Mouse (Mus musculus) forebrain, embryonic 14.5 days (tissue): ENCODE results near the gene Zfp280c. TPM values are rescaled to one million over a fixed set of nuclear protein-coding genes. Genes with fewer than 3 reads are reported as not detected.
A peak's percentile ranks its signal among the peaks of the same experiment; 100 is the strongest.

Source experiments
- ATAC-seq: fragments of 200-750 bp; cut with Nextera tagmentation; 2 replicates; pipeline ENCODE4 v1.8.0; 2017; ENCODE audit warnings: mild to moderate bottlenecking, moderate library complexity
- DNase-seq: peaks from one replicate; pipeline ENCODE4 v3.0.0-alpha.2; 2015; ENCODE audit warnings: low spot score
- H3K27ac ChIP-seq: fragments of 300-500 bp; sonication (generic); 2 replicates; pipeline ENCODE4 v1.5.1; 2014; ENCODE audit warnings: low read depth, mild to moderate bottlenecking, control low read depth, low read length, moderate library complexity
- H3K27me3 ChIP-seq: fragments of 300-500 bp; sonication (generic); replicated peaks from 2 replicates; pipeline ENCODE4 v1.6.1; 2014; ENCODE audit warnings: low read length, control low read depth, mixed read lengths; ENCODE audit not compliant: control insufficient read depth, insufficient read depth
- H3K36me3 ChIP-seq: fragments of 300-500 bp; sonication (generic); 2 replicates; pipeline ENCODE4 v1.6.1; 2014; ENCODE audit warnings: low read length, control low read depth; ENCODE audit not compliant: control insufficient read depth, insufficient read depth
- H3K4me1 ChIP-seq: fragments of 300-500 bp; sonication (generic); 2 replicates; pipeline ENCODE4 v1.6.1; 2014; ENCODE audit warnings: antibody characterized with exemption, low read length, control low read depth; ENCODE audit not compliant: control insufficient read depth, insufficient read depth
- H3K4me2 ChIP-seq: fragments of 300-500 bp; sonication (generic); 2 replicates; pipeline ENCODE4 v1.6.1; 2014; ENCODE audit warnings: mild to moderate bottlenecking, control low read depth, low read length
- H3K4me3 ChIP-seq: fragments of 300-500 bp; sonication (generic); 2 replicates; pipeline ENCODE4 v1.5.1; 2014; ENCODE audit warnings: low read depth, low read length, control low read depth
- H3K9ac ChIP-seq: fragments of 300-500 bp; sonication (generic); 2 replicates; pipeline ENCODE4 v1.6.1; 2014; ENCODE audit warnings: mild to moderate bottlenecking, low read length, control low read depth, moderate library complexity
- H3K9me3 ChIP-seq: fragments of 300-500 bp; sonication (generic); replicated peaks from 2 replicates; pipeline ENCODE4 v1.6.1; 2016; ENCODE audit warnings: low read length, control low read depth, mixed read lengths; ENCODE audit not compliant: control insufficient read depth
- WGBS: fragments of 180-500 bp; shearing (Covaris S2); extraction: QIAGEN DNeasy Blood & Tissue Kit; methylation state at CpG from one replicate; pipeline ENCODE4 v1.1.7; 2014; 5-methylcytosine and 5-hydroxymethylcytosine counted together
- microRNA-seq: library from miRNA; unstranded; fragments of <30 nt; microRNA quantifications from one replicate; pipeline ENCODE4, GENCODE M21; 2016
- polyA plus RNA-seq: library from polyadenylated mRNA; unstranded; fragments of >200 nt; fragmentation: Nextera tagmentation; extraction: Ambion mirVana; gene quantifications from 2 replicates; pipeline ENCODE4 v1.2.1, GENCODE M21; 2014

Gene Zfp280c
- polyA plus RNA-seq, 1 experiment from 2014 or later: 12.4 TPM

DNA sequence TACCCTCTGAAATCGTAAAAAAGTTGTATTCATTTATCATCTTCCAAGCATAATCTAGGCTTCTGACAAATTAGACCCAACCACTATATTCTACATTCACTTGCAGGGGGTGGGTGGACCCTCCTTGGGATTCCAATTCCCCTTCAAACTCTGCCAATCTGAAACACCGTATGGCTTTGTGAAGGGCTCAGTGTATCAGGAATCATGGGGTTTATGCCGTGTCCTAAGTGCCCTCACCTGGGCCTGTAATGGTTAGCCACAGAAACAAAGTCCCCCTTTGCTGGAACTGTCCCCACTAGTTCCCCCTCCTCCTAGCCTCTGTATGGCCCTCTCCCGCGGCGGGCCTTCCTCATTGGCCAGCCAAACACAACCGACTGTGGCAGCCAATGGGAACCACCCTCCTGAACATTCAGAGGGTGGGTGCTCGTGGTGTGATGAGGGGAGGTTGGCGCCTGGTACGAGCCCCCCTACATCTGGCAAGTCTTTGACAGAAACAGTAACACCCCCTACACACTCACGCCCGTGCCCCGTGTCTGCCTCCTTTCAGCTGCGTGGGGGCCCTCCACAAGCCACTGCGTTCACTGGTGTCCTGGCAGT lies 76.0 kb downstream of the Zfp280c start:
- Histone ChIP-seq H3K9ac (peak overlapping the region; percentile 78), H3K27ac (peak overlapping the region; percentile 95), H3K4me2 (peak overlapping the region; percentile 67), H3K9me3 (no peaks in the 10 kb centered on the region), H3K4me1 (peaks cover 2% of the 10 kb centered on the region; the same call in 1 of the 2 replicates), H3K27me3 (no peaks in the 10 kb centered on the region), H3K4me3 (peak overlapping the region; percentile 45), H3K36me3 (no peaks in the 10 kb centered on the region)
- WGBS: 30% methylated on average over 15 of the region's 15 CpGs
- DNase-seq (peak; percentile 89), ATAC-seq (peak; percentile 95)

DNA sequence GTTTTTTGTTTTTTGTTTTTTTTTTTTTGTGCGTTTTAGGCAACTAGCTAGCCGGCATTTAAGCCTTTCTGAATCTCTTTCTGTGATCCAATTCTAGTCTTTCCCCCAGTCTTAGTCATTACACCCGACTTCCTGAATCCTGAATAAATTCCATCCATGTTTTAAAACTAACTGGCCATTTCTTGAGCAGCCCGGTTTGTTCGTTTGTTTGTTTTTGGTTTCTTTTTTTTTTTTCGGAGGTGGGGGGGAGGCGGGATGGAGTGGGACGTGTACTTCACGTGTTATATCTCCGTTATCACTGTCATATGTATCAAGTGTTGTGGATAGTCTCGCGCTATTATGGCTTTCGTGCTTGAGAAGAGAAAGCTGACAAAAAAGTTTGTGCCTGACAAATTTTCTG lies 80.5 kb downstream of the Zfp280c start:
- DNase-seq: no peak
- WGBS: 28% methylated on average over 13 of the region's 13 CpGs

DNA sequence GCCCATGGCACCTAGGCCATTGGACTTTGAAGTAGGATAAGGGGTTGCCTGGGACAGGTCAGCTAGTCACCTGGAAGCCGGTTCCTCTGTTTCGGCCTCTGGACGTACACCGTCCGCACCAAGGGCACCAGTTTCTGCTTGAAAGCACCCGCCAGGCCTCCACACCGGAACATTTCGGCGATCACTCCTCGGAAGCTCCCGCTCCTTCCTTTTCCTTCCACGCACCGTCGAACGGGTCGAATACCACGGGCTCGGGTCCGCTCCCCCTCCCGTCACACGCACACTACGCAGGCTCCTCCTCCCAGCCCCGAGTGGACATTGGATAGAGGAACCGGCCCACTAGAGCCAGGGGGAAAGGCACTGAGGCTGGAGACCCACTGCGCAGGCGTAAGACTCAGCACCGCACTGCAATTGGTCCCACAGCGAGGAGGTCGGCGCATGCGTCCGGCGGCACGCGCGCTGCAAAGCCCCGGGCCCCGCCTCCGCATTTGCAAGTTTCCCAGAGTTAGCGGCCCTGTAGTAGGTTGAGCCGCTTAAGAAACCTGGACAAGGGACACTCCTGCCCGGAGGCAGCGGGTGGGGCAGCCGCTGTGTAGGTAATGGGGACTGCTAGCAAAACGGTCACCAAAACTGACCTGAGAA lies 81.0 kb downstream of the Zfp280c start, which contains the start of gene Aifm1:
Aifm1 (minus strand) TSS at position 398 of the 642 bp plus-strand sequence.
- H3K4me3 ChIP-seq: peak within 1 kb of the TSS; percentile 44
- peak; percentile 97 for ATAC-seq
- H3K4me2 ChIP-seq: peak within 1 kb of the TSS; percentile 60
- H3K9ac ChIP-seq: peak within 1 kb of the TSS; percentile 68
- DNase-seq: peak; percentile 94
- no peaks in the 10 kb centered on the region for H3K4me1 ChIP-seq
- 36% methylated on average over 45 of the region's 45 CpGs for WGBS
- no peaks in the 10 kb centered on the region for H3K27me3 ChIP-seq
- H3K9me3 ChIP-seq: no peaks in the 10 kb centered on the region
- no peaks in the 10 kb centered on the region for H3K36me3 ChIP-seq
- no peak within 1 kb of the TSS for H3K27ac ChIP-seq

More for the DNA sequence above, 80.5 kb downstream of the Zfp280c start:
- Histone ChIP-seq H3K4me2 (peak overlapping the region; percentile 44), H3K36me3 (no peaks in the 10 kb centered on the region), H3K27me3 (no peaks in the 10 kb centered on the region), H3K9ac (peak overlapping the region; percentile 32; the same call in 1 of the 2 replicates), H3K4me1 (no peaks in the 10 kb centered on the region), H3K4me3 (peak overlapping the region; percentile 44), H3K27ac (no peak overlapping the region), H3K9me3 (no peaks in the 10 kb centered on the region)
- no peak for ATAC-seq

DNA sequence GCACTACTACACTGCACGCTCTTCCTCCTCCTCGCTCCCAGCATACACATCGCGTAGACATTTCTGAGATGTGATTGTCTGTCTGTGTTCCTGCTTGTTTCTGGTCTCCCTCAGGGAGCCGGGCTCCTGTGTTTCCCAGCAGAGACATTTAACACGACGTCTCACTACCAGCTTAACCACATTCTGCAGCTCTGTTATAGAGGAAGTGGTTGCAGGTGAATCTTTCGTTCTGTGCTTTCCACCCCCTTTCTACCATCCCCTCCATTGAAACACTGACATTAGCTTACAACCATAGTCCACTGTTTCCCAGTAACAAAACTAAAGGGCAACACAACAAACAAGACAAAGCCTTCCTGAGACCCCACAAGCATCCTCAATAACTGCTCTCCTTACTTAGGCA lies 100.5 kb downstream of the Zfp280c start:
- H3K4me3 ChIP-seq: no peak overlapping the region
- no peak overlapping the region for H3K9ac ChIP-seq
- H3K4me2 ChIP-seq: no peak overlapping the region
- ATAC-seq: no peak
- peaks cover 22% of the 10 kb centered on the region; the same call in 1 of the 2 replicates for H3K36me3 ChIP-seq
- no peaks in the 10 kb centered on the region for H3K4me1 ChIP-seq
- no peaks in the 10 kb centered on the region for H3K27me3 ChIP-seq
- no peak overlapping the region for H3K27ac ChIP-seq
- 95% methylated on average over 8 of the region's 8 CpGs for WGBS
- no peaks in the 10 kb centered on the region for H3K9me3 ChIP-seq
- no peak for DNase-seq

Small RNAs within 50 kb of the gene (microRNA-seq; reads per million reads assigned to microRNA genes)
- gene Gm27828: not detected

Other genes starting within 250 kb of the Zfp280c start
- gene Elf4, start 131.4 kb downstream of the Zfp280c start, polyA plus RNA-seq: 0.57 and 0.69 TPM in 2 replicates
- gene Aifm1, start 80.9 kb downstream of the Zfp280c start, polyA plus RNA-seq: 46.0 and 49.9 TPM in 2 replicates
- 74.8 and 84.5 TPM in 2 replicates for gene Rab33a, start 75.2 kb downstream of the Zfp280c start, polyA plus RNA-seq
- gene Slc25a14, start 28.9 kb upstream of the Zfp280c start, polyA plus RNA-seq: 48.6 and 52.7 TPM in 2 replicates
- gene Gpr119, start 80.0 kb upstream of the Zfp280c start, polyA plus RNA-seq: not detected in 2 replicates
- 23.8 and 27.6 TPM in 2 replicates for gene Rbmx2, start 100.5 kb upstream of the Zfp280c start, polyA plus RNA-seq